Mouse (Mus musculus) heart, postnatal 0 days (tissue): ENCODE results near the gene Ube2l6.

Experiments
- CTCF ChIP-seq: IDR thresholded peaks from 2 replicates; pipeline ENCODE4 v1.5.1; 2016; ENCODE audit warnings: antibody characterized with exemption, control low read depth, low read depth
- EP300 ChIP-seq: IDR thresholded peaks from 2 replicates; pipeline ENCODE4 v1.6.1; 2016; ENCODE audit warnings: antibody characterized with exemption, low read depth

GRCm38 (mm10) chr2:84790418-84790817 is 8.2 kb upstream of the Ube2l6 start:
- TF ChIP-seq CTCF: no peak
- TF ChIP-seq EP300: no peak
